ENCODE assay signal across 8 mouse cellular contexts in the genomic region with DNA sequence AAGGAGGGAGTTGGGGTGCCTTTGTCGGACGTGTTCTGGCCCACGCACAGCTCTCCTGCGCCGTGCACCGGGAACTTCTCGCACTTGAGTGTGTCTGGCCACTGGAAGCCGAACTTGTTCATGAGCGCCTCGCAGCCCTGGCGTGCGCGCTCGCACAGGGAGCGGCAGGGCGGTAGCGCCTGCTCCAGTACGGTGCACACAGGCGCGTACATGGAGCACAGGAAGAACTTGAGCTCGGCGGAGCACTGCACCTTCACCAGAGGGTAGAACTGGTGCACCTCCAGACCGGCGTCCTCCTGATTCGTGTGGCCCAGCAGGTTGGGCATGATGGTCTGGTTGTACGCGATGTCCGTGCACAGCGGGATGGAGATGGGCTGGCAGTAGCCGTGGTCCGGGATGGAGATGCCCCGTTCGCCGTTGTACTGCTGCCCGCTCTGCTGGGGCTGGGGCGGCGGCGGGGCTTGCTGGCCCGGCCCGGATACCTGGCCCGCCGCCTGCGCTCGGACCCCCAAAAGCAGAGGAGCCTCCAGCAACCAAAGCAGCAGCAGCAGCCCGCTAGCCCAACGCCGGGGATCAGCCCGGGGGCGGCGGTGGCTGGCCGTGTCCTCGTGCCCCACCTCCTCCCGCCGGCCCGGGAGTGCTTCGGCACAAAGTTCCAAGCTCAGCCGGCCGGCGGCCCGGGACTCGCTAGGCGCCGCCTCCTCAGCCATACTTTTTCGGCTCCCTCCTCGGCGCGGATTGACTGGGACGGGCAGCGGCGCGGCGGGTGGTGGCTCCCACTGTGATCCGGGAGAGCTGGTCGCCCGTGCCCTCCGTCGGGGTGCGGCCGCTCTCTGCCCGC. TPM values are rescaled to one million over a fixed set of nuclear protein-coding genes. Genes with fewer than 3 reads are reported as not detected.
A peak's percentile ranks its signal among the peaks of the same experiment; 100 is the strongest.
DNase-seq lines count a peak whose midpoint lies in the region; ATAC-seq lines count a peak whose summit lies in the region.

No protein-coding gene starts in this region.

- H3K27me3 ChIP-seq in hindbrain, embryonic 12.5 days: peaks cover 11% of the 10 kb centered on the region; the same call in 1 of the 2 replicates

- H3K4me1 ChIP-seq in hindbrain, embryonic 12.5 days: peaks cover 29% of the 10 kb centered on the region

- under 1% methylated on average over 75 of the region's 80 CpGs for WGBS in hindbrain, embryonic 12.5 days

- H3K9ac ChIP-seq in hindbrain, embryonic 12.5 days: peak overlapping the region; percentile 89

- ATAC-seq in hindbrain, embryonic 12.5 days (ENCODE audit: low FRiP score): peak; percentile 65

- H3K36me3 ChIP-seq in hindbrain, embryonic 12.5 days: no peaks in the 10 kb centered on the region

- peak overlapping the region; percentile 96 for H3K4me2 ChIP-seq in hindbrain, embryonic 12.5 days (replicated peaks)

- peak; percentile 76 for DNase-seq in R1 (ENCODE audit: low read depth, low spot score)
- DNase-seq in cerebellum, postnatal 14 days: peak; percentile 66 to 68
- peak; percentile 56 to 67 for DNase-seq in frontal cortex, postnatal 36 days (ENCODE audit: low spot score in 2 of 2)
- DNase-seq in layer of hippocampus, postnatal 25 days (ENCODE audit: extremely low spot score in 1 of 2, low spot score in 1 of 2): peak; percentile 39 to 47
- peak; percentile 66 for DNase-seq in lung, postnatal 14 days
- peak; percentile 56 to 68 for DNase-seq in right cerebral cortex, adult 2 months (ENCODE audit: low spot score in 2 of 2)
- DNase-seq in thymus, postnatal 36 days: no peak

- peak overlapping the region; percentile 83 for H3K4me3 ChIP-seq in hindbrain, embryonic 12.5 days

- peak overlapping the region; percentile 95 for H3K27ac ChIP-seq in hindbrain, embryonic 12.5 days

- no peaks in the 10 kb centered on the region for H3K9me3 ChIP-seq in hindbrain, embryonic 12.5 days (replicated peaks)

RNA-seq across cellular contexts. Expression of gene Fzd1, which starts 0.7 kb away (rescaled TPM):
- 35.0 and 36.0 TPM in 2 replicates for polyA plus RNA-seq in hindbrain, embryonic 12.5 days (2016; fragmentation: Nextera tagmentation; extraction: Ambion mirVana)
- total RNA-seq in layer of hippocampus, postnatal 25 days (2021): 10 to 100 TPM; 11.4 to 13.3 TPM

Comparison
In these comparisons a context has a peak if more than half of its experiments do, and no peak if none do; other contexts are left out.
1. DNase-seq: peak in R1 (single experiment), cerebellum, postnatal 14 days (2 of 2), frontal cortex, postnatal 36 days (2 of 2), layer of hippocampus, postnatal 25 days (2 of 2), lung, postnatal 14 days (single experiment) and right cerebral cortex, adult 2 months (2 of 2); none in thymus, postnatal 36 days (0 of 2).